30 mouse cellular contexts compared by ENCODE assay signal in genomic region chr3:55492021-55492420, GRCm38 (mm10). TPM values are rescaled to one million over a fixed set of nuclear protein-coding genes. Genes with fewer than 3 reads are reported as not detected.
DNase-seq lines count a peak whose midpoint lies in the region; ATAC-seq and TF ChIP-seq lines count a peak whose summit lies in the region.
"Had no signal": no experiment of that assay in that cellular context is flagged by ENCODE, and none has a peak within 500 bp of the region (broad histone marks: within the 10 kb centered on the region; RNA-seq: fewer than 3 reads in every experiment).

No protein-coding gene starts in this region.

- no peak for DNase-seq in hindbrain, embryonic 14.5 days (ENCODE audit: low spot score)
- peak; percentile 59 for DNase-seq in brain, embryonic 14.5 days (ENCODE audit: low read depth)
- peak; percentile 77 for DNase-seq in embryonic facial prominence, embryonic 11.5 days (ENCODE audit: low spot score)
- DNase-seq in retina, embryonic 14.5 days (ENCODE audit: low spot score) = peak; percentile 57
- DNase-seq in adrenal gland, adult 2 months = no peak
- DNase-seq in kidney, postnatal 14 days = no peak
- DNase-seq: adrenal gland, postnatal 14 days; cerebellum, adult 9-10 months; kidney, adult 18-20 months; layer of hippocampus, postnatal 36 days; liver; thymus, postnatal 25 days had no signal

- no peaks in the 10 kb centered on the region for H3K4me1 ChIP-seq in hindbrain, embryonic 14.5 days (replicated peaks; ENCODE audit: control insufficient read depth, insufficient read depth, low read length)
- H3K4me1 ChIP-seq in hindbrain, embryonic 12.5 days = 0 out of 2 replicates have a peak, but pooled peaks cover 3% of the 10 kb centered on the region
- H3K4me1 ChIP-seq in embryonic facial prominence, embryonic 11.5 days (ENCODE audit: control insufficient read depth, insufficient read depth, low read length) = no peaks in the 10 kb centered on the region
- H3K4me1 ChIP-seq: stomach, embryonic 15.5 days had no signal

- no peak overlapping the region for H3K4me2 ChIP-seq in hindbrain, embryonic 14.5 days (replicated peaks)
- H3K4me2 ChIP-seq in hindbrain, embryonic 12.5 days (replicated peaks) = no peak overlapping the region
- H3K4me2 ChIP-seq in embryonic facial prominence, embryonic 11.5 days (ENCODE audit: low read depth, low read length) = no peak overlapping the region
- H3K4me2 ChIP-seq: heart, embryonic 11.5 days; stomach, embryonic 15.5 days had no signal

- no peaks in the 10 kb centered on the region for H3K27me3 ChIP-seq in hindbrain, embryonic 14.5 days (ENCODE audit: control insufficient read depth, insufficient read depth, low read length)
- H3K27me3 ChIP-seq in hindbrain, embryonic 12.5 days = no peaks in the 10 kb centered on the region
- no peaks in the 10 kb centered on the region for H3K27me3 ChIP-seq in embryonic facial prominence, embryonic 11.5 days (ENCODE audit: control insufficient read depth, insufficient read depth, low read length)
- H3K27me3 ChIP-seq: stomach, embryonic 15.5 days had no signal

- no peak for TF ChIP-seq CTCF in brain, embryonic 14.5 days (IDR thresholded peaks at IDR 0.05; ENCODE audit: borderline replicate concordance, extremely low read depth, insufficient read depth, insufficient read length)

- H3K27ac ChIP-seq in hindbrain, embryonic 14.5 days = 0 out of 2 replicates have a peak overlapping the region, but pooled peaks have one; percentile 7
- no peak overlapping the region for H3K27ac ChIP-seq in hindbrain, embryonic 12.5 days
- no peak overlapping the region for H3K27ac ChIP-seq in embryonic facial prominence, embryonic 11.5 days (replicated peaks; ENCODE audit: low read depth, low read length)
- H3K27ac ChIP-seq: hindbrain, embryonic 10.5 days; kidney, postnatal 0 days; midbrain, embryonic 10.5 days; stomach, embryonic 15.5 days had no signal

- H3K9ac ChIP-seq in hindbrain, embryonic 14.5 days = no peak overlapping the region
- no peak overlapping the region for H3K9ac ChIP-seq in hindbrain, embryonic 12.5 days
- no peak overlapping the region for H3K9ac ChIP-seq in embryonic facial prominence, embryonic 11.5 days (replicated peaks; ENCODE audit: low read length)
- H3K9ac ChIP-seq: stomach, embryonic 15.5 days had no signal

- peaks cover 63% of the 10 kb centered on the region for H3K36me3 ChIP-seq in hindbrain, embryonic 14.5 days (replicated peaks; ENCODE audit: control insufficient read depth, insufficient read depth)
- peaks cover 10% of the 10 kb centered on the region; the same call in 1 of the 2 replicates for H3K36me3 ChIP-seq in hindbrain, embryonic 12.5 days
- no peaks in the 10 kb centered on the region for H3K36me3 ChIP-seq in embryonic facial prominence, embryonic 11.5 days (replicated peaks; ENCODE audit: control insufficient read depth, insufficient read depth, low read depth, low read length)
- H3K36me3 ChIP-seq: stomach, embryonic 15.5 days had no signal

- 52% methylated on average over 6 of the region's 6 CpGs for WGBS in hindbrain, embryonic 14.5 days
- WGBS in hindbrain, embryonic 12.5 days = 50% methylated on average over 6 of the region's 6 CpGs
- WGBS in embryonic facial prominence, embryonic 11.5 days = 15% methylated on average over 6 of the region's 6 CpGs

- H3K4me3 ChIP-seq in hindbrain, embryonic 14.5 days (replicated peaks; ENCODE audit: low read length) = no peak overlapping the region
- H3K4me3 ChIP-seq in hindbrain, embryonic 12.5 days = no peak overlapping the region
- no peak overlapping the region for H3K4me3 ChIP-seq in embryonic facial prominence, embryonic 11.5 days (ENCODE audit: low read depth, low read length)
- H3K4me3 ChIP-seq: hindbrain, embryonic 10.5 days; midbrain, embryonic 10.5 days; stomach, embryonic 15.5 days had no signal

- no peak for TF ChIP-seq POLR2A in brain, embryonic 14.5 days (IDR thresholded peaks at IDR 0.05; ENCODE audit: borderline replicate concordance, extremely low read depth, insufficient read depth, insufficient read length, poor library complexity, severe bottlenecking)

- ATAC-seq in hindbrain, embryonic 14.5 days (ENCODE audit: low FRiP score) = no peak
- no peak for ATAC-seq in hindbrain, embryonic 12.5 days (ENCODE audit: low FRiP score)
- no peak; the same call in 1 of the 2 replicates for ATAC-seq in embryonic facial prominence, embryonic 11.5 days (replicated peaks; ENCODE audit: insufficient number of reproducible peaks, low FRiP score, low TSS enrichment, low read depth)
- ATAC-seq: activated CD4-positive, CD25-positive, alpha-beta regulatory T cell, adult 4 months; inflammation-experienced regulatory T-cells, adult 6 months; lung, postnatal 0 days; midbrain, embryonic 16.5 days had no signal

- H3K9me3 ChIP-seq in hindbrain, embryonic 14.5 days (ENCODE audit: control insufficient read depth, low read length) = no peaks in the 10 kb centered on the region
- no peaks in the 10 kb centered on the region for H3K9me3 ChIP-seq in hindbrain, embryonic 12.5 days (replicated peaks)
- H3K9me3 ChIP-seq in embryonic facial prominence, embryonic 11.5 days (replicated peaks; ENCODE audit: control insufficient read depth, low read length) = no peaks in the 10 kb centered on the region
- H3K9me3 ChIP-seq: hindbrain, embryonic 10.5 days; midbrain, embryonic 10.5 days; stomach, embryonic 15.5 days had no signal

RNA-seq across cellular contexts. Expression of gene Gm21954, which starts 20.0 kb away (rescaled TPM):
- not detected in 2 replicates for polyA plus RNA-seq in hindbrain, embryonic 14.5 days (2014; fragmentation: Nextera tagmentation; extraction: Ambion mirVana)
- not detected in 2 replicates for polyA plus RNA-seq in hindbrain, embryonic 12.5 days (2016; fragmentation: Nextera tagmentation; extraction: Ambion mirVana)
- polyA plus RNA-seq in brain, embryonic 14.5 days (2012; rRNA removed) = not detected in 2 replicates
- polyA plus RNA-seq in embryonic facial prominence, embryonic 11.5 days (2014; fragmentation: Nextera tagmentation; extraction: Ambion mirVana) = not detected in 2 replicates
- total RNA-seq in adrenal gland, adult 2 months (2021) = not detected
- not detected in 2 replicates for polyA plus RNA-seq in adrenal gland, adult 2 months (2012; rRNA removed)
- total RNA-seq: adrenal gland, postnatal 14 days; gastrocnemius, adult 8-10 months; layer of hippocampus, adult 8-10 months; layer of hippocampus, postnatal 36 days; left cerebral cortex, postnatal 25 days; MEL had no signal
- polyA plus RNA-seq: activated CD4-positive, CD25-positive, alpha-beta regulatory T cell, adult 4 months; C2C12; heart, embryonic 11.5 days; heart, postnatal 0 days; hindbrain, embryonic 10.5 days; inflammation-experienced regulatory T-cells, adult 6 months; kidney, postnatal 0 days; liver, embryonic 16.5 days; lung, postnatal 0 days; midbrain, embryonic 10.5 days; midbrain, embryonic 16.5 days; neural tube, embryonic 14.5 days; stomach, embryonic 15.5 days had no signal

Comparison
In these comparisons a context has a peak if more than half of its experiments do, and no peak if none do; other contexts are left out.
1. DNase-seq: peak in brain, embryonic 14.5 days (single experiment), embryonic facial prominence, embryonic 11.5 days (single experiment) and retina, embryonic 14.5 days (single experiment); none in hindbrain, embryonic 14.5 days (single experiment), adrenal gland, adult 2 months (single experiment) and kidney, postnatal 14 days (single experiment).